In the genomic region with DNA sequence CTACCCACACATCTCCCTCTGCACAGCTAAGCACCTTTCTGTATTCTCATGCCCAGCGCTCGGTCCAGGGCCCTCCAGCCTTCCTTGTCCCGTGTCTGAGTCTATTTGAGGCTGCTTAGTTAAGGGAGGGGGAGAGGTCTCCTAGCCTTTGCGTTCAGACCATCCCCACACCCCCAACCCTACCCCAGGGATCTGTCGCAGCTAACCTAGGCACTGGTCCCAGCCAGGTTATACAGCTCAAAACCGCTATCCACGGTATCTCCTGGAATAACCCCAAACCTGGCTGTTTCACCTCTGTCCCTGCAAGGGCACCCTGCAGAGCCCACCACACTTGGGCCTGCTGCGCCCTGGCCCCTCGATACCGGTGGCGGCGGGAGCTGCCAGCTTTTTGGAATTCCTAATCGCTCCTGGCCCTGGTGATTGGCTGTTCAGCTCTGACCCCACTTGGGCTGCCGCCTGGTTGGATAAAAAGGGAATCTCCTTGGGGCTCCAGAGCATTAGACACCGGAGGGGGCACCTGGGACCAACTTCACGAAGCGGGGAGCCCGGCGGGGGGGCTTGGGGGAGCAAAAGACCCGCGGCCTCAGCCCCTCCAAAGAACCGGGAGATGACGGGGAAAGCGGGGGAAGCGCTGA, we compare ENCODE assay signal across 12 mouse cellular contexts. TPM values are rescaled to one million over a fixed set of nuclear protein-coding genes. Genes with fewer than 3 reads are reported as not detected.
DNase-seq lines count a peak whose midpoint lies in the region; ATAC-seq and TF ChIP-seq lines count a peak whose summit lies in the region.
"Had no signal": no experiment of that assay in that cellular context is flagged by ENCODE, and none has a peak within 500 bp of the region (broad histone marks: within the 10 kb centered on the region; RNA-seq: fewer than 3 reads in every experiment).

Gene Vsx2, plus strand, starts transcription at position 427 of the 635 bp plus-strand sequence.

- H3K9ac ChIP-seq in forebrain, postnatal 0 days, result no peak within 1 kb of the TSS
- H3K9ac ChIP-seq in forebrain, embryonic 12.5 days, result no peak within 1 kb of the TSS
- H3K9ac ChIP-seq in limb, embryonic 15.5 days, result no peak within 1 kb of the TSS

- peak within 1 kb of the TSS; percentile 40 for H3K4me3 ChIP-seq in forebrain, embryonic 10.5 days
- no peak within 1 kb of the TSS for H3K4me3 ChIP-seq in forebrain, postnatal 0 days (ENCODE audit: low read depth, low read length)
- peak within 1 kb of the TSS; percentile 66 for H3K4me3 ChIP-seq in E14TG2a.4 (replicated peaks; ENCODE audit: low read length)
- peak within 1 kb of the TSS; percentile 23; the same call in 1 of the 2 replicates for H3K4me3 ChIP-seq in forebrain, embryonic 12.5 days (replicated peaks)
- peak within 1 kb of the TSS; percentile 7 for H3K4me3 ChIP-seq in limb, embryonic 15.5 days

- 1% methylated on average over 25 of the region's 25 CpGs for WGBS in forebrain, embryonic 10.5 days
- WGBS in forebrain, postnatal 0 days, result 7% methylated on average over 25 of the region's 25 CpGs
- WGBS in forebrain, embryonic 12.5 days, result 1% methylated on average over 25 of the region's 25 CpGs
- WGBS in limb, embryonic 15.5 days, result 4% methylated on average over 25 of the region's 25 CpGs

- TF ChIP-seq CTCF in forebrain, postnatal 0 days (IDR thresholded peaks at IDR 0.05; ENCODE audit: low read depth), result no peak
- no peak for TF ChIP-seq CTCF in E14TG2a.4 (conservative IDR thresholded peaks at IDR 0.05; ENCODE audit: low read length)

- peaks cover 38% of the 10 kb centered on the region for H3K4me1 ChIP-seq in forebrain, embryonic 10.5 days
- no peaks in the 10 kb centered on the region for H3K4me1 ChIP-seq in forebrain, postnatal 0 days (ENCODE audit: insufficient read depth)
- peaks cover 57% of the 10 kb centered on the region for H3K4me1 ChIP-seq in E14TG2a.4 (replicated peaks; ENCODE audit: low read depth, low read length)
- H3K4me1 ChIP-seq in forebrain, embryonic 12.5 days, result peaks cover 22% of the 10 kb centered on the region
- peaks cover 27% of the 10 kb centered on the region for H3K4me1 ChIP-seq in limb, embryonic 15.5 days

- H3K9me3 ChIP-seq in forebrain, embryonic 10.5 days, result no peaks in the 10 kb centered on the region
- H3K9me3 ChIP-seq in forebrain, postnatal 0 days (ENCODE audit: low read length), result no peaks in the 10 kb centered on the region
- H3K9me3 ChIP-seq in E14TG2a.4 (ENCODE audit: low read length), result no peaks in the 10 kb centered on the region
- H3K9me3 ChIP-seq in forebrain, embryonic 12.5 days, result no peaks in the 10 kb centered on the region
- H3K9me3 ChIP-seq in limb, embryonic 15.5 days, result no peaks in the 10 kb centered on the region

- peaks cover 83% of the 10 kb centered on the region for H3K27me3 ChIP-seq in forebrain, embryonic 10.5 days (ENCODE audit: poor library complexity, severe bottlenecking)
- H3K27me3 ChIP-seq in forebrain, postnatal 0 days (ENCODE audit: insufficient read depth, low read length), result peaks cover 43% of the 10 kb centered on the region
- H3K27me3 ChIP-seq in E14TG2a.4 (ENCODE audit: insufficient read depth, low read length), result peaks cover 69% of the 10 kb centered on the region
- peaks cover 90% of the 10 kb centered on the region for H3K27me3 ChIP-seq in forebrain, embryonic 12.5 days
- peaks cover 83% of the 10 kb centered on the region for H3K27me3 ChIP-seq in limb, embryonic 15.5 days

- no peak for DNase-seq in forebrain, embryonic 10.5 days (ENCODE audit: extremely low spot score, low spot score)
- DNase-seq in forebrain, postnatal 0 days, result no peak
- DNase-seq in adrenal gland, postnatal 36 days, result no peak
- DNase-seq in urinary bladder, postnatal 14 days (ENCODE audit: low spot score), result no peak
- DNase-seq: cerebellum, postnatal 25 days; gastrocnemius, postnatal 14 days had no signal

- no peak within 1 kb of the TSS for H3K27ac ChIP-seq in forebrain, embryonic 10.5 days
- no peak within 1 kb of the TSS for H3K27ac ChIP-seq in forebrain, postnatal 0 days (ENCODE audit: low read depth, low read length)
- H3K27ac ChIP-seq in forebrain, embryonic 12.5 days, result no peak within 1 kb of the TSS
- H3K27ac ChIP-seq in limb, embryonic 15.5 days, result no peak within 1 kb of the TSS

- no peak within 1 kb of the TSS for H3K4me2 ChIP-seq in forebrain, postnatal 0 days (ENCODE audit: low read depth)
- peak within 1 kb of the TSS; percentile 32; the same call in 1 of the 2 replicates for H3K4me2 ChIP-seq in forebrain, embryonic 12.5 days
- peak within 1 kb of the TSS; percentile 6 for H3K4me2 ChIP-seq in limb, embryonic 15.5 days

- H3K36me3 ChIP-seq in forebrain, embryonic 10.5 days (replicated peaks), result no peaks in the 10 kb centered on the region
- no peaks in the 10 kb centered on the region for H3K36me3 ChIP-seq in forebrain, postnatal 0 days (ENCODE audit: insufficient read depth)
- no peaks in the 10 kb centered on the region for H3K36me3 ChIP-seq in E14TG2a.4 (ENCODE audit: insufficient read depth, low read length)
- no peaks in the 10 kb centered on the region for H3K36me3 ChIP-seq in forebrain, embryonic 12.5 days (replicated peaks)
- no peaks in the 10 kb centered on the region for H3K36me3 ChIP-seq in limb, embryonic 15.5 days

- no peak for ATAC-seq in forebrain, postnatal 0 days
- ATAC-seq in forebrain, embryonic 12.5 days (ENCODE audit: low FRiP score), result no peak
- ATAC-seq in limb, embryonic 15.5 days (ENCODE audit: insufficient number of reproducible peaks, low FRiP score, low TSS enrichment, low read depth), result no peak
- no peak for ATAC-seq in frontal cortex, adult (ENCODE audit: low TSS enrichment)
- ATAC-seq: lung, postnatal 0 days had no signal

RNA-seq across cellular contexts. Expression of gene Vsx2, which starts in this region (rescaled TPM):
- 1.2 and 2.2 TPM in 2 replicates for polyA plus RNA-seq in forebrain, embryonic 10.5 days (2016; fragmentation: Nextera tagmentation; extraction: Ambion mirVana)
- 0.46 and 0.67 TPM in 2 replicates for total RNA-seq in forebrain, postnatal 0 days (2014; rRNA removed)
- polyA plus RNA-seq in forebrain, postnatal 0 days (2015; fragmentation: Nextera tagmentation; extraction: Ambion mirVana), result 0.05 and 0.10 TPM in 2 replicates
- polyA plus RNA-seq in forebrain, embryonic 12.5 days (2016; fragmentation: Nextera tagmentation; extraction: Ambion mirVana), result 0.08 and 0.37 TPM in 2 replicates
- 0.09 and 0.19 TPM in 2 replicates for polyA plus RNA-seq in limb, embryonic 15.5 days (2015; fragmentation: Nextera tagmentation; extraction: Ambion mirVana)
- total RNA-seq in adrenal gland, postnatal 36 days (2021), result not detected
- total RNA-seq: gastrocnemius, postnatal 14 days had no signal
- polyA plus RNA-seq: lung, postnatal 0 days; stomach, embryonic 14.5 days had no signal
